Mouse (Mus musculus): ENCODE measurements around the gene Olfr547.

DNA sequence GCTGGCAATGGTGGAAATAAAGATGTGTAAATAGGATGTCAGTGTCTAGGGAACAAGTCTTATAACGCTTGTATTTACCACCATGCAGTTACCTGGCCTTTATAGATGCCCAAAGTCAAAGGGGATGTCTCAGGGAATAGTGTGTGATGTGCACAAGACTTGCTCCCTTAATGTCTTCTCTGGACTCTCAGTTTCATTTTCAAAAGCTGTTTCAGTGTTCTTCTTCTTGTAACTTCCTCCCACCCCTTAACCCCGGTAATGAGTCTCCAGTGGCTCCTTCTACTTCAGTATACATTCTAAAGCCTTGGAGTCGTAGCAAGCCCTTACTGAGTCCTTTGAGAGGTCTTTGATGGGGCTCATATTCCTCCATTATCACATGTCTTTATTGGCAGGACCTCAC is 18.7 kb downstream of the Olfr547 start:
- TF ChIP-seq CTCF (IDR thresholded peaks at IDR 0.05; ENCODE audit: low read depth, low read length) (no peak), POLR2A (IDR thresholded peaks at IDR 0.05; ENCODE audit: borderline replicate concordance, low read depth, low read length) (no peak)

All from bone marrow macrophage, adult 2 months (primary cell).